Mouse (Mus musculus) ES-E14 (cell line): ENCODE measurements around the gene Msx1. TPM values are rescaled to one million over a fixed set of nuclear protein-coding genes. Genes with fewer than 3 reads are reported as not detected.

ENCODE experiments used
- DNase-seq: peaks from one replicate; pipeline ENCODE4 v3.0.0-alpha.2; 2013; ENCODE audit warnings: low read depth, low spot score
- H3K27ac ChIP-seq: 2 replicates; pipeline ENCODE4 v1.5.1; 2012; ENCODE audit warnings: low read depth, mild to moderate bottlenecking, low read length, moderate library complexity, mixed read lengths; ENCODE audit not compliant: poor library complexity, insufficient read depth, severe bottlenecking
- H3K36me3 ChIP-seq: 2 replicates; pipeline ENCODE4 v1.6.1; 2012; ENCODE audit warnings: mild to moderate bottlenecking, low read length, moderate library complexity, mixed read lengths; ENCODE audit not compliant: control insufficient read depth, poor library complexity, insufficient read depth, severe bottlenecking
- H3K4me1 ChIP-seq, 2 experiments: fragments of 150-350 bp in 1 of 2; sonication (generic) in 1 of 2; 2 replicates each; pipeline ENCODE4 v1.6.1; 2012; ENCODE audit warnings: low read length in 2 of 2, mild to moderate bottlenecking in 1 of 2, mixed read lengths in 1 of 2; ENCODE audit not compliant: control insufficient read depth in 2 of 2, insufficient read depth in 2 of 2, poor library complexity in 1 of 2
- H3K4me3 ChIP-seq, 2 experiments: fragments of 150-350 bp in 1 of 2; sonication (generic) in 1 of 2; 2 replicates each; pipeline ENCODE4 v1.5.1; 2012; ENCODE audit warnings: low read length in 2 of 2, low read depth in 1 of 2, mild to moderate bottlenecking in 1 of 2, mixed read lengths in 1 of 2; ENCODE audit not compliant: insufficient read depth in 1 of 2, poor library complexity in 1 of 2, severe bottlenecking in 1 of 2
- H3K9ac ChIP-seq: 2 replicates; pipeline ENCODE4 v1.6.1; 2012; ENCODE audit warnings: low read depth, mild to moderate bottlenecking, low read length, mixed read lengths; ENCODE audit not compliant: poor library complexity, insufficient read depth, severe bottlenecking
- H3K9me3 ChIP-seq: fragments of 150-350 bp; sonication (generic); 2 replicates; pipeline ENCODE4 v1.6.1; 2012; ENCODE audit warnings: low read depth, mild to moderate bottlenecking, low read length; ENCODE audit not compliant: control insufficient read depth, insufficient read depth
- CHD2 ChIP-seq: IDR thresholded peaks from 2 replicates; pipeline ENCODE4 v1.6.1; 2014; ENCODE audit warnings: mild to moderate bottlenecking, low read depth, low read length, inconsistent platforms
- HCFC1 ChIP-seq: IDR thresholded peaks from 2 replicates; pipeline ENCODE4 v1.6.1; 2012; ENCODE audit warnings: low read length, inconsistent platforms, borderline replicate concordance; ENCODE audit not compliant: insufficient read depth
- MAFK ChIP-seq: IDR thresholded peaks from 2 replicates; pipeline ENCODE4 v1.6.1; 2014; ENCODE audit warnings: mild to moderate bottlenecking, low read depth, low read length, inconsistent platforms; ENCODE audit not compliant: insufficient read depth
- ZC3H11A ChIP-seq: IDR thresholded peaks from 2 replicates; pipeline ENCODE4 v1.6.1; 2012; ENCODE audit warnings: low read depth, mild to moderate bottlenecking, inconsistent platforms, low read length, borderline replicate concordance
- ZNF384 ChIP-seq: IDR thresholded peaks from 2 replicates; pipeline ENCODE4 v1.6.1; 2012; ENCODE audit warnings: low read depth, low read length, inconsistent platforms
- in situ Hi-C, 2 experiments: fragments of 600-800 bp; cut with MboI; formaldehyde crosslinking; loops; one replicate each; pipeline ENCODE4 v1.15.1; 2025; ENCODE audit warnings: low sequenced_read_pairs in 2 of 2, inconsistent platforms in 1 of 2; ENCODE audit not compliant: unreplicated experiment in 2 of 2
- total RNA-seq: library from RNA; depleted of rRNA; stranded (reverse); fragments of 300-350 nt; gene quantifications from 2 replicates; pipeline ENCODE4 v1.2.3, GENCODE M21; 2012

The Msx1 gene
- total RNA-seq, 1 experiment: 2.1 TPM

- Histone ChIP-seq H3K36me3 (no peaks in the 10 kb centered on the region), H3K27ac (no peak overlapping the region), H3K9me3 (no peaks in the 10 kb centered on the region), H3K9ac (no peak overlapping the region), H3K4me1 (no peaks in the 10 kb centered on the region), H3K4me3 (no peak overlapping the region)
- TF ChIP-seq MAFK (no peak), ZNF384 (no peak), HCFC1 (no peak), CHD2 (no peak), ZC3H11A (no peak)
- in situ Hi-C loops: no loop called here
- DNase-seq: no peak
These were observed 27.6 kb downstream of the Msx1 start for GRCm38 (mm10) chr5:37796751-37797150.

GRCm38 (mm10) chr5:37795691-37796090 is 28.7 kb downstream of the Msx1 start:
- H3K4me1 ChIP-seq: no peaks in the 10 kb centered on the region
- H3K36me3 ChIP-seq: no peaks in the 10 kb centered on the region
- H3K27ac ChIP-seq: no peak overlapping the region
- in situ Hi-C loops: no loop called here
- H3K4me3 ChIP-seq: no peak overlapping the region
- TF ChIP-seq CHD2 (no peak), HCFC1 (no peak), MAFK (no peak), ZNF384 (no peak), ZC3H11A (no peak)
- no peaks in the 10 kb centered on the region for H3K9me3 ChIP-seq
- H3K9ac ChIP-seq: no peak overlapping the region
- no peak for DNase-seq

- no peak for TF ChIP-seq ZNF384
- no peak for TF ChIP-seq HCFC1
- TF ChIP-seq CHD2: no peak
- no peak for TF ChIP-seq ZC3H11A
- no peak for TF ChIP-seq MAFK
- DNase-seq: no peak
- no peaks in the 10 kb centered on the region for H3K4me1 ChIP-seq
- no peaks in the 10 kb centered on the region for H3K36me3 ChIP-seq
- no peak overlapping the region for H3K9ac ChIP-seq
- no peaks in the 10 kb centered on the region for H3K9me3 ChIP-seq
- in situ Hi-C loops: no loop called here
- no peak overlapping the region for H3K27ac ChIP-seq
- H3K4me3 ChIP-seq: no peak overlapping the region
These were observed 32.2 kb downstream of the Msx1 start for GRCm38 (mm10) chr5:37792154-37792553.

- Histone ChIP-seq H3K4me3 (no peak overlapping the region), H3K4me1 (no peaks in the 10 kb centered on the region), H3K9me3 (no peaks in the 10 kb centered on the region), H3K36me3 (no peaks in the 10 kb centered on the region), H3K27ac (no peak overlapping the region), H3K9ac (no peak overlapping the region)
- in situ Hi-C loops: no loop called here
- TF ChIP-seq MAFK (no peak), CHD2 (no peak), HCFC1 (no peak), ZNF384 (no peak), ZC3H11A (no peak)
- DNase-seq: no peak
These were observed 39.5 kb downstream of the Msx1 start for GRCm38 (mm10) chr5:37784847-37785391.

- in situ Hi-C loops: no loop called here
- DNase-seq: no peak
- TF ChIP-seq HCFC1: no peak
- no peak overlapping the region for H3K27ac ChIP-seq
- no peaks in the 10 kb centered on the region for H3K4me1 ChIP-seq
- no peaks in the 10 kb centered on the region for H3K36me3 ChIP-seq
- H3K4me3 ChIP-seq: no peak overlapping the region
- H3K9me3 ChIP-seq: no peaks in the 10 kb centered on the region
- H3K9ac ChIP-seq: no peak overlapping the region
These were observed 41.1 kb downstream of the Msx1 start for GRCm38 (mm10) chr5:37783306-37783705.
